Mouse (Mus musculus): ENCODE measurements at regions not wholly inside any gene's neighbourhood (a gene's known extent, or its start where the extent isn't known, plus 50 kb on each side); places are given as distances from the start of the nearest gene placed in this dataset.
A peak's percentile ranks its signal among the peaks of the same experiment; 100 is the strongest.

- no peak for DNase-seq (ENCODE audit: extremely low spot score)
These were observed 213.5 kb downstream of the Cdh26 start for GRCm38 (mm10) chr2:178643841-178644240.

GRCm38 (mm10) chr2:178660071-178660470 lies 229.7 kb downstream of the Cdh26 start:
- DNase-seq (ENCODE audit: extremely low spot score), result no peak

DNA sequence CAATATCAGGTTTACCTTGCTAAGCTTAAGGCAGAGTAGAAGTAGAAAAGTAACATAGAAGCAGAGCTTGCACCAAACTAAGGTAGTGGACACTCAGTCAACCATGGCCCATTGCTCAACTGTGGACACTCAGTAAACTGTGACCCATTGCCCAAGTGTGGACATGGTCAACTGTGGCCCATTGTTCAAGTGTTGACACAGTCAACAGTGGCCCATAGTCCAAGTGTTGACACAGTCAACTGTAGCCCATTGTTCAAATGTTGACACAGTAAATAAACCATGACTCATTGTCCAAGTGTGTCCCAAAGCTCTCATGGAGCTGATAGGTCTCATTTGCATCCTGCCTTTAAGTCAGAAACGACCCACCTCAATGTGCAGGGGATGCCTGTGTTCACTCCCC lies 232.1 kb downstream of the Cdh26 start:
- no peak for DNase-seq (ENCODE audit: extremely low spot score)

DNA sequence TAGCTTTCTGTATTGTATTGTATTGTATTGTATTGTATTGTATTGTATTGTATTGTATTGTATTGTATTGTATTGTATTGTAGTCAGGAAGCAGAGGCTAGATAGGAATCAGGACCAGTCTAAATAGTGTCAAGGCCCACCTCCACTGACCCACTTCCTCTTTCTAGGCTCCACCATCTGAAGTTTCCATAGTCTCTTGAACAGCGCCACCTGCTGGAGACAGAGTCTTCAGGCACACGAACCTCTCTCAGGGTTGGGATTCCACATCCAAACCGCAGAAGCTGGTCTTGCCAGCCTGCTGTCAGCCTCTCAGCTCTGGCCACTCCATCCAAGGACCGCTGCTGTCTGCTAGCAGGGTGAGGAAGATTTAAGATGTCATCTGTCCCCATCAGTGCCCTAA lies 234.6 kb downstream of the Cdh26 start:
- peak; percentile 54 for DNase-seq (ENCODE audit: extremely low spot score)

GRCm38 (mm10) chr2:178668451-178668850 lies 238.1 kb downstream of the Cdh26 start:
- DNase-seq (ENCODE audit: extremely low spot score), result no peak

- no peak for DNase-seq (ENCODE audit: extremely low spot score)
These were observed 240.6 kb downstream of the Cdh26 start for GRCm38 (mm10) chr2:178670952-178671351.

DNA sequence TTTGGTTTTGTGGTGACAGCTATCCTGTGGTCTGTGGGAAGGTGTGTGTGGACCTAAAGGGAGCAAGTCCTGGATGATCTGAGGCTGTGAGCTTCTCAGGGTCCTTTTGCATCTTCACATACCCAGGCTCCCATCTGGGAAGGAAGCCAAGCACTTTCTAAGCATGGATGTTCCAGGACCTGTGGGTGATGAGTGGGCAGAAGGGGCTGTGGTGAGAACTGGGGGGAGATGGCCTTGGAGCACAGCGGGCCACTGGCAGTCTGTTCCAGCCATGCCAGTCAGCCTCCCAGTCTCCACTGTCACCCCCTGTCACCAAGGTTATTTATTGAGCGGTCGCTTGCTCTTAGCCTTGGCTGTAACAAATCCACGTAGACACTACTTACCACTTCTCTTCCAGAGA lies 243.3 kb downstream of the Cdh26 start:
- DNase-seq (ENCODE audit: extremely low spot score), result no peak

- no peak for DNase-seq (ENCODE audit: extremely low spot score)
These were observed 244.3 kb downstream of the Cdh26 start for GRCm38 (mm10) chr2:178674621-178675020.

DNA sequence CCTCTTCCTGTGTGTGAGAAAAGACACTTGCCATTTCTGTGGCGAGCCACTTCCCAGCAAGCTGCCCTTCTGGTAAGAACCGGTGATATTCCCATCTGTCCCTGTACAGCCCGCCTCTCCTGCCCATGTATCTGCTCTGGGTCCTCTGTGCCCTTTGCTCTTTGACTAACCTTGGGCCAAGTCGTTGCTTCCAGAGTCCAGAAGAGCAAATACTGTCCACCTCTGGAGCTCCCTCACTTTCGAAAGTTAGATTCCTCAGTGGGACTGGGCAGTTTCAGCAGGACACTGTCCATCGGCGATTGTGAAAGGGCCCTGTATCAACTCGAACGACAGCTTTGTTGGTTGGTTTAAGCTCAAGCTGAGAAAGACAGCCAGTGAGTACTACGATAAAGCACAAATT lies 246.6 kb downstream of the Cdh26 start:
- DNase-seq (ENCODE audit: extremely low spot score), result no peak

DNA sequence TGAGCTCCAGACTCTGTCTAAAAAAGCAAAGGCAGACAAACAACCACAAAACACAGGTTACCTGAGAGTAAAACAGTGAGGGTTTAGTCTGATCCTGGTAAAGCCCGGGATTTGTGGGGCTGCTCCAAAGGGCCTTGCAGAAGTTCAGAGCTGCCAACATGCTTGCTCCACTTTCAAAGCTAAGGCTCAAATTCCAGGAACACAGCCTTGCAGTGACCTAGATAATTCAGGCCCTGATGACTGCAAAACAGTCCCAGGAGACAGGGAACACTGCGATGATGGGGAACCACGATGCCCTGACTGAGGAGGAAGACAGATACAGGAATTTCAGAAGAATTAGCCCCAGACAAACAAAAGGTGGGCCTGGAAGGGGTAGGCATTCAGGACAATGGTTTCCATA lies 250.0 kb downstream of the Cdh26 start:
- no peak for DNase-seq (ENCODE audit: extremely low spot score)

GRCm38 (mm10) chr2:178684026-178684958 lies 254.0 kb downstream of the Cdh26 start:
- no peak for DNase-seq (ENCODE audit: extremely low spot score)

- no peak for DNase-seq (ENCODE audit: extremely low spot score)
These were observed 254.9 kb downstream of the Cdh26 start for GRCm38 (mm10) chr2:178685211-178685610.

DNA sequence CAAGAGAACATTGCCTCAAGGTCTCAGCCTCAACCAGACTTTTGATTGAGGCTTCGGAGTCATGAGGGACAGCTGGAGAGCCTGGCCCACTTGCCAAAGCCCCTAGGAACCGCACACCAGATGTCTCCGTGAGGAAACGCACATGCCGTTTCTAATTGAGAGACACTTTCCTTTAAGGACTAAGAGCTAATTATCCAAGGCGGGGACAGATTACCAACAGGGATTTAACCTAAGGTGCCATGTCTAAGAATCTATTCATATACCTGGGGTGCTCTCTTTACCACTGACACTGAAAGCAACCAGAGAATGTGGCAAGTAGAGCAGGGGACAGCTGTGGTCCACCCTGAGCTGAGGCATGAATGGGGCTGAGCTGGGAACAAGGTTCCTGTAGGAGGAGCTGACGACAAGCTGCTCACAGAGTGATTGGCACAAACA lies 255.9 kb downstream of the Cdh26 start:
- no peak for DNase-seq (ENCODE audit: extremely low spot score)

DNA sequence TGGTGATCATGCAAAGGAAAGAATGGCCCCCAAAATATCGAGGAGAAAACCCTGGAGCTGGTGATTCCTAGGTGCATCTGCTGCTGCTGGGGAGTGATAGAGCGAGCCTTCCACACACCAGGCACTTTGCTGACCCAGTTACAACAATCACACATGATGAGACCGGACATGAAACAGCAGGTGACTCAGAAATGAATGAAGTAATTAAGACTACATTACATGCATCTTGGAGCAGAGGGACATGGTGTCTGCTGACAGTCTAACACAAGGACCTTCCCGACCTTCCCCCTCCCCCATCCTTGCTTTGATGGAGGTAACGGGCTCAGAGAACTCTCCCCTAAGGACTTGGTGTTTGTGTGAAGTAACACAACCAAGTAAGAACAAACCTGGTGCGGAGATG lies 258.3 kb downstream of the Cdh26 start:
- no peak for DNase-seq (ENCODE audit: extremely low spot score)

DNA sequence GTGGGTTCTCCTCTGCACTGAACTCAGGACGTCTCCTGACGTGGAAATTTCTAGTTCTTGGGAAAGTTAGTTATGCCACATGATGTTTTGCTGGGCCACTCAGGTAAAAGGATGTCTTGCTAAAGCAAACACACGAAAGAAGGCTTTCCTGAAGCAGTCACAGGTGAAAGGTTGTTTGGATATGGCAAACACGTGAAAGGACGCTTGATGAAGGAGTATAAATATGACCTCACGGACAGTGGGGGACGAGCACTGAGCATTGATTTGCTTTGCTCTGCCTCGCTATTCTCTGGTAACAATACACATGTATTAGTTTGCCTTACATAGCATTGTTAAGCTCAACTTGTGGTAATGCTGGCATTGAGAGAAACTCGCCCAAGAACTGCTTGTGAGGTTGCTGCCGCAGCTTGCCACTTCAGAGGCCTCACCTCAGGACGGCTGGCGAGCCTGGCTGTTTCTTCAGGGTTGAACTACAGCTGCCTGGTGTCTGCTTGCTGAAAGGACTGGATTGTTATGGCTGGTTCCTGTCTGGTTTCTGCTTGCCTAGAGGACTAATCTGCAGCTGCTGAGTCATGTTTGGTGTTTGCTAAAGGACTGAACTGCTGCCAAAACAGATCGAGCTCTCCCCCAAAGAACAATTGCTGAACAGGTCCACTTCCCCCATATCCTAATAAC lies 261.0 kb downstream of the Cdh26 start:
- no peak for DNase-seq (ENCODE audit: extremely low spot score)

- no peak for DNase-seq (ENCODE audit: extremely low spot score)
These were observed 261.5 kb downstream of the Cdh26 start for GRCm38 (mm10) chr2:178691865-178692228.

- no peak for DNase-seq (ENCODE audit: extremely low spot score)
These were observed 261.9 kb downstream of the Cdh26 start for GRCm38 (mm10) chr2:178692231-178692630.

DNA sequence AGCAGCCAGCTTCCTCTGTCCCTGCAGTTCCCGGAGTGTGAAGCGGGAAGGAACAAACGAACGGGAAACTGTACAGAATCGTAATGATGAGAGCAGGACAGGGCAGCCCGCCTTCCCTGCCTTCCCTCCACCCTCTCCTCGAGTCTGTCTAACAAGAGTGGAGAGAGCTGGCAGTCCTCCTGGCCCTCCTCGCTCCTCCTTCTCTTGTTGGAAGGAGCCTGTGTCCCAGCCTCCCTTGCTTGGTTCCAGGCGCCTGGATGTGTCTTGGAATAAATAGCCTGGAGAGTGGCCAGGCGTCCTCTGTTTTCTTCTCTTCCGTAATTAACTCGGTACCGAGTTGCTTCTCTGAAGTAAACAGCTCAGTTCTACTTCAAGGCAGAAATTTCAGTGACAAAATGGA lies 268.3 kb downstream of the Cdh26 start:
- no peak for DNase-seq (ENCODE audit: extremely low spot score)

DNA sequence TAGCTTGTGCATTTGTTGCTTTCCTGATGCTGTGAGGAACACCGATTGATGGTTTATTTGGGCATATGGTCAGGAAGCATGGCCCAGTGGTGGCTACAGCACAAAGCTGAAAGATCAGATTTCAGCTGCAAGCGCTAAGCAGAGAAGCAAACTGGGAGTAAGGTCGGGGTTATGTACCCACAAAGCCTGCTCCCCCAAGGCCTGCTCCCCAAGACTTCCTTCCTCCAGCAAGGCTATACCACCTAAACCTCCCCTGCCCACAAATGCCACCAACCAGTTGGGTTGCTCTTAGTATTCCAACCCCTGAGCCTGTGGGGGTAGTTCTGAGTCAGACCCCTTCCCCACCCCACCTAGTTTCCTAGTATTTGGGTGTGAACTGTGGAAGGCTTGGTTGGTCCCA lies 270.5 kb downstream of the Cdh26 start:
- no peak for DNase-seq (ENCODE audit: extremely low spot score)

DNA sequence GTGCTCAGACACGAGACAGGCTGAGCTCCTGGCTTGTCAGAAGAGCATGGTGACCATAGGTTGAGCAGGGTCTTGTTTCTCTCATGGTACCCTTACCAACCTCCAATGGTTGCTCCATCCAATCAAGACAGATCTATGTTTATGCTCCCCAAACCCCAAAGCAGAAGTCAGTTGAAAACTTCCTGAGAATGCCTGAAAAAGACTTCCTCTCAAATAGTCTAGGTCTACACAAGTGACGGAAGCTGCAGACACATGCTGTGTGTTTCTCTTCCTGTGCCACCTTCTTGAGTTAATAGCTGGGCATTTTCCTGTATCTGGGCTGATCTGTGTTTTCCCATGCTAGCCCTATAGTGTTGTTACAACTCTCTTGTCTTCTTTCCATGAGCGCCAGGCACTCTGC lies 274.2 kb downstream of the Cdh26 start:
- DNase-seq (ENCODE audit: extremely low spot score), result no peak

DNA sequence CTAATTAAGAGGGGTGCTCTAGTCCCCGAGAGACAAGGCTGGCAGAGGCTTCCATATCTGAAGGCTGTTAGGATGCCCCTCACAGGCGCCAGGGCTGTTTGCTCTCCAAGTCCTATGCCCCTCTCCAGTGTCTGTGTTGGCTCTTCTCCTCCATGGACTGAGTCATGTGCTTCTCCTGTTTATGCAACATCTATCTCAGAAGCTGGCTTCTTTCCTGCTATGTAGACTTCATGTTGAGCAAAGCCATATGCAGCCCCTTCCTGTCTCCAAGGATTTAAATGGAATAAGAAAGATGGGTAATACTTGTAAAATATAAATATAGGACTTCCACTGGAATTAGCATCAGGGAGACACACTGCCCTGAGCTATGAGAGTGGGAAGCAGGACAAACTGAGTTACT lies 278.3 kb downstream of the Cdh26 start:
- DNase-seq (ENCODE audit: extremely low spot score), result no peak

- DNase-seq (ENCODE audit: extremely low spot score), result no peak
These were observed 279.0 kb downstream of the Cdh26 start for GRCm38 (mm10) chr2:178709192-178709881.

DNA sequence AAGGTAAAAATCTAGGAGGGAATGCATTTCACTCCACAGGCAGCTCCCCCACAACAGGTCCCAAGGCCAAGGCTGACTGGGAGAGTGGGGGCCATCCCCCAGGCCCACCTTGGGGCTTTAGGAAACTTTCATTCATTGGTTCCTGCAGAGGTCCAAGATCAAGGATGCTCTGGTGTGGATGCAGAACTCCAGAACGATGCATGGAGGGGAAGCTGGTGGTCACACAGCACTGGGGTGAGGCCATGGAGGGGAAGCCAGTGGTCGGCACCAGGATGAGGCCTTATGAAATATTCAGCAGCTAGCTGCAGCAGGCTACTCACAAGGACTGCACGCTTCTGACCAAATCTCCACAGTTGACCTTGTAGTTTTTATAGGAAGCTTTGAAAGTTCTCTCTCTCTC lies 279.7 kb downstream of the Cdh26 start:
- DNase-seq (ENCODE audit: extremely low spot score), result no peak
